Mouse (Mus musculus) MEL (cell line): Measurements from ENCODE around the gene Evi2b.

Experiments
- MEF2A ChIP-seq: IDR thresholded peaks from 2 replicates; pipeline ENCODE4 v1.6.1; 2014; ENCODE audit warnings: low read depth, mild to moderate bottlenecking, inconsistent platforms, low read length, improper control_type of control experiment; ENCODE audit not compliant: poor library complexity, insufficient replicate concordance, severe bottlenecking; ENCODE audit errors: extremely low read depth
- UBTF ChIP-seq: IDR thresholded peaks from 2 replicates; pipeline ENCODE4 v1.6.1; 2012; ENCODE audit warnings: low read depth, mild to moderate bottlenecking, inconsistent platforms, low read length, improper control_type of control experiment, moderate library complexity, borderline replicate concordance; ENCODE audit not compliant: insufficient read depth
- USF2 ChIP-seq, 2 experiments: IDR thresholded peaks; 2 replicates each; pipeline ENCODE4 v1.6.1; 2011 to 2012; ENCODE audit warnings: improper control_type of control experiment in 2 of 2, low read length in 2 of 2, borderline replicate concordance in 1 of 2, inconsistent platforms in 1 of 2, low read depth in 1 of 2, mild to moderate bottlenecking in 1 of 2; ENCODE audit not compliant: insufficient read depth in 1 of 2

GRCm38 (mm10) chr11:79504506-79504905, 19.1 kb downstream of the Evi2b start:
- TF ChIP-seq UBTF = no peak
- no peak for TF ChIP-seq MEF2A
- no peak for TF ChIP-seq USF2 (IDR thresholded peaks at IDR 0.05; ENCODE audit: borderline replicate concordance in 1 of 2, insufficient read depth in 1 of 2, low read depth in 1 of 2, low read length in 2 of 2)
